Mouse (Mus musculus): ENCODE measurements around the gene Nucb2. TPM values are rescaled to one million over a fixed set of nuclear protein-coding genes. Genes with fewer than 3 reads are reported as not detected.

The Nucb2 gene
- 1 to 10 TPM; 8.1 to 8.9 TPM for total RNA-seq (2021)

DNA sequence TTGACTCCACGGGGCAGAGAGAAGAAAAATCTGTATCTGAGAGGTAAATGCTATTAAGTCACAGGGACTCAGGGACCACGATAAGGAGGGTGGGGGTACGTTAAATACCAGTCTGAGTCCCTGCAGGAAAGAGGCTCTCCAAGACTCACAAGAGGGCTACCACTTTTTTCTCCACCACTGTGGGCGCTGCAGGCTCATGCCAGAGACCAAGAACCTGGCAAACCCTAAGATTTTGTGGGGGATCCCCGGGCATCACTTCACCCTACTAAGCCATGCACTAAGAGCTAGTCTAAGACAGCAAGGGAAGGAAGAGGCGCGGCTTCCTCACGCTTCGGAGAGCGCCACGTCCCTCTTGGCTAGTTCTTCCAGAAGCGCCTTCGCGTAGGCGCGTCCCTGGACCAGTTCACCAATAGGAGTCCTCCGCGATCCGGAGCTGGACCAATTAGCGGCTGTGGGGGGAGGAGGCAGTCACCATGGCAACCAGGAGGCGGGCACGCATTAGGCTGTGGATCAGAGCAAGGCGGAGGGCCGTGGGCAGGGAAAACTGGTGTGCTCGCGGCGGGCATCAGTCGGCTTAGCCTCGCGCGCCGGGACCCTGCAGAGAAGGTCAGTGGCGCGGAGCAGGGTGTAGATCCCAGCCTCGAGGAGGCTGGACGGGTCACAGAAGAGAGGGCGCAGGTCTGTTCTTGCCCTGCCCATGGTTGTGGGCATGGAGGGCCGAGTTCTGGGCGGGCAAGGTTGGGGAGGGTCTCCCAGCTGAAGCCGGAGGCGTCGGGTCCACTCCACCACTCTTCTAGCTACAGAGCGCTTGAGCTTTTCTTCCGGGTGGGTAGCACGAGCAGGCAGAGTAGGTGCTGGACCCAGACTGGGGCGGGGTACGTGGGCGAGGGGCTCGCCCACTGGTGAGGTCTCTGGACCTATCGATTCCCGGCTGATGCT is at the start of gene Nucb2:
Gene Nucb2, plus strand, starts transcription at position 491 of the 939 bp plus-strand sequence.
- intact Hi-C loops (cut with DNase I) = loop anchor here (5.0 kb wide), 1 partner anchor 47 kb away; no protein-coding TSS in a partner anchor
- peak; percentile 98 for DNase-seq (ENCODE audit: low spot score)

DNA sequence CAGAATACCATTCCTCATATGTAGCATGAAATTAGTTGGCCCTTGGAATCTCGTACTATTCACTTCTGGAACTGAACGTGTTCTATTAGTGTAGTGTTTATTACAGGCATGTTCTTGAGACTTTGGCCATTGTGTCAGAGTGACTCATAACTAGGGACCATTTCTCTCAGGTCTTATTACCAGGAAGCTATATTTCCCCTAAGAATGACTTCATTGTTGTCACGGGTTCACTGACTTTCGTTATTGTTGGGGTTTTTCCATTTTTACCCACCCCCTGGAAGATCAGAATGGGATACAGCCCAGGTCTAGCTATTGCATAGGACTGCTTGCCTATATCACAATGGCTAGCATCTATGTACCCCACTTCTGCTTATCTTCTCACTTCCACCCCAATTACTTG is 47.2 kb upstream of the Nucb2 start:
- DNase-seq (ENCODE audit: low spot score) = no peak
- intact Hi-C loops (cut with DNase I) = loop anchor here (5.0 kb wide), 1 partner anchor 45 kb away; the partner anchor contains the start of gene Nucb2

DNA sequence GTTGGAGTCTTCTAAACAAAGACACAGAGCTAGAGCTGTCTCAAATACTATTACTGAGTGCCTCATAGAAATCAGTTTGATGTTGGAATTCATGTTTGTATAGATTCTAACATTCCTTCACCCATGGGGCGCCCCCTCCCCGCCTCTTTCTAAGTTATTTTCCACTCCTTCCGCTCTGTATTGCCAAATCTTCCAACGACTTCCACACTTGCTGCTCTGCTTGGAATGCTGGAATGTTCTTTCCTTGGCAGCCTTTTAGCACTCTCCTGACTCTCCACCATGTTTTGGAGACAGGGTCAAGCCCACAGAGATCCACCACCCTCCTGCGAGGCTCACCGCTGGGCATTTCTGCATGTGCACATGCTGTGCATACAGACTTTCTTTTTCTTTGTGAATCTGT is 46.8 kb upstream of the Nucb2 start:
- no peak for DNase-seq (ENCODE audit: low spot score)
- intact Hi-C loops (cut with DNase I) = loop anchor here (5.0 kb wide), 1 partner anchor 45 kb away; the partner anchor contains the start of gene Nucb2

DNA sequence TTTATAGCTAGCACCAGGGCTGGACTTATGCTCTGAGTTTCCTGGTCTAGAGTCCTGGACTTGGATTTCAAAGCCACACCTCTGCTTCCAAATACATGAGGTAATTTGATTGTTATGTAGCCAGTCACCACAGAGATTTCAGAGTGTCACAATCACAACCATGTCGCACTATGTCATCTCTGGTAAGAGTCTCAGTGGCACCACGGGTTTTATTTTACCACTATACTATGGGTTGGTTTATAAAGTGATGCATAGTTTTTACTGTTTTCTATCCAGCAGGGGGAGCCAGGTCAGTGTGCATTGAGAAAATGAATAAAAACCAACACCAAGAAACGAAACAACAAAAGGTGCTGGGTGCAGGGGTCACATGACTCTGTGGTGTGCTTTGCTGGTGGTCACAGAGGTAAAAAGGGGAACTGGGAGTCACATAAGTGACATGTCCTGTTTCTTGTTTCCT is 45.2 kb upstream of the Nucb2 start:
- intact Hi-C loops (cut with DNase I) = loop anchor here (1.0 to 5.0 kb wide), 2 partner anchors 43 to 149 kb away; partner anchors contain the start of gene Nucb2

DNA sequence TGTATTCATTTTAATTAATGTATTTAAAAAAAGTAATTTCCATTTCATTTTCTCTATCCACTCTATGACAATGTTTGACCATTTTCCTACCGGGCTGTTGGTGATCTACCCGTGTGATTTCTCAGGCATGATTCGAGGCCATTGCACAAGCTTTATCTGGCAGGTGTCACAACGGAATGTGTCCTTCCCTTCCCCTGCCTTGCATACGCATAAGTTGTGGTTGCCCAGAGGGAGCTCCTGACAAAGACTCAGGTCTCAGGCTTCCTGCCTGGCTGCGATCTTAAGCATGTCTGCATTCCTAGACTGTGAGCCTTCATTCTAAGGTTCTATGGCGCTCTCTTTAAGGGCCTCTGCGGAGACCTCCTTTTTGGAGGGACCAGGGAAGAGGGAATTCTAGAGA is 42.1 kb upstream of the Nucb2 start:
- no peak for DNase-seq (ENCODE audit: low spot score)
- intact Hi-C loops (cut with DNase I) = loop anchor here (5.0 kb wide), 1 partner anchor 50 kb away; no protein-coding TSS in a partner anchor

More for the DNA sequence above, 45.2 kb upstream of the Nucb2 start:
- no peak for DNase-seq (ENCODE audit: low spot score)

DNA sequence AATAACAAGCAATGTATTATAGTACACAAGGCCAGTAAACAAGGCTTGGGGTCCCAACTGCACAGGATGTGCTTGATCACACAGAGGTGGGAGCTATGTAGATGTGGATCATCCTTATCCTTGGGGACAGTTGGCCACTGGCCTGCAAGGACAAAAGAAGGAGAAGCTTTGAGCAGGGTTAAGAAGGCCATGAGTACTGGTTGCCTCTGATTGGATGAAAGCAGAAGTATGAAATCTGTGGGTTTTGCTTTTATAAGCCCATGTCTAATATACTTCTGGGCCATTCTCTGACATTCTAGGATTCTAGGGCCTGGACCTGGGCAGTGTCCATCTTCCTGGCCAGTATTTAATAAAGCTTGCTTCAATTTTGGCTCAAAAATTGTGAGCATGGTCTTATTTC is 28.3 kb upstream of the Nucb2 start:
- intact Hi-C loops (cut with DNase I) = no loop called here
- no peak for DNase-seq (ENCODE audit: low spot score)

DNA sequence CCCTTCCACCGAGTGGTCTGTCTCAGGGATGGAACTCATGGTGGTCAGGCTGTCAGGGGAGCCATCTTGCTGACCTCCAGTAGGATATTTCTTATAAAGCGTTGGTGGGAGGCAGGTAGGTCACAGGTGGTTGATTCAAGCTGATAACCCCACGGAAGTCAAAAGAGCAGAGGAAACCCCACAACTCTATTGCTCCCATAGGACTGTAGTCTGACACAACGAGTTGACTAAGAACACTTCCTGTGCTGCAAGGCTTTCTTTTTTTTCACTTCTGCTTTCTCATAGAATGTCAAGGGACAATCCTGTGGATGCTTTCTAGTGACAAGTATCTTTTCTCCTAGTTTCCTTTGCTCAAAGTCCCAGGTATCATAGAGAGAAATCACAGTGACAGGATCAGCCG is 27.9 kb upstream of the Nucb2 start:
- intact Hi-C loops (cut with DNase I) = no loop called here
- DNase-seq (ENCODE audit: low spot score) = no peak

DNA sequence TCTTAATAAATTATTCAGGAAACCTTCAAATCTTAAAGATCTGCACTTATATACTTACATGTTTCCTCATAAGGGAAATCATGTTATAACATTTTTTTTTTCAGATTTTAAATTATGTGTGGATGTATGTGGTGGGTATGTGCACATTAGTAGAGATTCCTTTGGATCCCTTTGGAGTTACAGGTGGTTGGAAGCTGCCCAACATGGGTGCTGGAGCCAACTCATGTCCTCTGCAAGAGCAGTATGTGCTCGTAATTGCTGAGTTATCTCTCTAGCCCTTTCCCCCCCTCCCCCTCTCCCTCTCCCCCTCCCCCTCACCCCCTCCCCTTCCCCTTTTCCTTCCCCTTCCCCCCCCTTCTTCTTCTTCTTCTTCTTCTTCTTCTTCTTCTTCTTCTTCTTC is 21.1 kb upstream of the Nucb2 start:
- intact Hi-C loops (cut with DNase I) = no loop called here
- no peak for DNase-seq (ENCODE audit: low spot score)

DNA sequence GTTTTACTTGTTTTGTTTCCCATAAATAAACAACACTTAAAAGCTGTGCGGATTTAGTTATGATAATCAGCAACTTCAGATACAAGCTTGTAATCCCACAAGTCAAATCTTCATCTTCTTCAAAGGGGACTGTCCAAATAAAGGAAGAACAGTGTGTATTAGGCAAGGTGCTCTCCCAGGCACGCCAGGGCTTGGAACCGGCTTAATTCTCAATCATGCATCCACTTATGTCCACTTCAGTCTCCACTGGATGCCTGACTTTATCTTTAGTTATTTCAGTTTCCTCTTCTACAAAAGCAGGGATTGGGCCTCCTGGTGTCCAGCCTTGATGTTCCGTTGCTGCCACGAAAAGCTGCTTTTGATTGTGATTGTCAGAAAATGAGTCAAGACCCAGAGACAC is 20.4 kb upstream of the Nucb2 start:
- no peak for DNase-seq (ENCODE audit: low spot score)
- intact Hi-C loops (cut with DNase I) = no loop called here

DNA sequence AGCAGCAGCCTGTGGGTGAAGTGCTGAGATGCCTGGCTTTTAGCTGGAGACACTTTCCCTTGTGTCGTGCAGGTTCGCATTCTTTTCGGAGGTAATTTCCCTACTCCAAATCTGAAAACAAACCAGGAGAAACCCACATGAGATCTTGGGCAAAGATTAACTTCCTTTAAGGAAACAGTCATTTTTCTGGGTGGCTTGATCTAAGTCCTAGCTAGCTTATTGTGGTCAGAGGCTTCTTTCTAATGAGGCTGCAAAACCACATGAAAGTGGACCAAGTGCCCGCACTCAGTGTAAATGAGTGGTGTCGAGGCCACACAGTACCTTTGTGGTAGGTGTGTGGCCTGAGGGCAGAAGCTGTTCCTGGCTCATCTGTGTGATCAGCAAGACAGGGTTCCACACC is 20.0 kb upstream of the Nucb2 start:
- no peak for DNase-seq (ENCODE audit: low spot score)
- intact Hi-C loops (cut with DNase I) = no loop called here

DNA sequence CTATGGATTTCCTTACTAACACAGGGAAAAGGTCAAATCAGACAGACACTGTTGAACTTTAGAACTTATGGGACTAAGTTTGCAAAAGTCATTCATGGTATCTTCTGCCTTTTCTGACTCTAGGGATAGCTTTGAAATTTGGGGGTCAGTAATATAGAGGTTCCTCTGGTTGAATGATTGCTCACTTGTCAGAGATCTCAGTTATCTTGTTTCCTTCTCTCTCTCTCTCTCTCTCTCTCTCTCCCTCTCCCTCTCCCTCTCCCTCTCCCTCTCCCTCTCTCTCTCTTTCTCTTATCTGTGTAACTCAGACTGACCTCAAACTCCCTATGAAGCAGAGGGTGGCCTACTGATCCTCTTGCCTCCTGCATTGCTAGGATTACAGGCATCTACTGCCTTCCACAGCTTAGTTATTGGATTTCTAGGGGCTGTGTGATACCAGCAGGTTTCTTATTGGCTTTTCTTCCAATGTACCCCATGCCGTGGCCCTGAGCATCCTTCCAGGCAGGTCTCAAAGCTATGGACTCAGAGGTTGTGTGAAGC is 19.0 kb upstream of the Nucb2 start:
- no peak for DNase-seq (ENCODE audit: low spot score)
- intact Hi-C loops (cut with DNase I) = no loop called here

DNA sequence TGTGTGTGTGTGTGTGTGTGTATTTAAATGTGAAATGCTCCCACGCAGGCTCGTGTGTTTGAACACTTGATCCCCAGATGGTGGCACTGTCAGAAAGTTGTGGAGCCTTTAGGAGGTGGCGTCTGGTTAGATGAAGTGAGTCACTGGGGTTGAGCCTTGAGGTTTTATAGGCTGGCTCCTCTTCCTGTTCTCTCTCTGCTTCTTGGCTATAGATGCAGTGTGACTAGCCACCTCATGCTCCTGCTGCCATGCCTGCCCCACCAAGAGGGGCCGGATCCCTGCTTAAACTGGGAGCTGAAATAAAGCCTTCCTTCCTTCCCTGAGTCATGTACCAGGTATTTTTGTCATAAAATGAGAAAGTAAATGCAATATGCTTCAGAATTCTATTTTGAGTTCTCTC is 13.1 kb upstream of the Nucb2 start:
- no peak for DNase-seq (ENCODE audit: low spot score)
- intact Hi-C loops (cut with DNase I) = no loop called here

DNA sequence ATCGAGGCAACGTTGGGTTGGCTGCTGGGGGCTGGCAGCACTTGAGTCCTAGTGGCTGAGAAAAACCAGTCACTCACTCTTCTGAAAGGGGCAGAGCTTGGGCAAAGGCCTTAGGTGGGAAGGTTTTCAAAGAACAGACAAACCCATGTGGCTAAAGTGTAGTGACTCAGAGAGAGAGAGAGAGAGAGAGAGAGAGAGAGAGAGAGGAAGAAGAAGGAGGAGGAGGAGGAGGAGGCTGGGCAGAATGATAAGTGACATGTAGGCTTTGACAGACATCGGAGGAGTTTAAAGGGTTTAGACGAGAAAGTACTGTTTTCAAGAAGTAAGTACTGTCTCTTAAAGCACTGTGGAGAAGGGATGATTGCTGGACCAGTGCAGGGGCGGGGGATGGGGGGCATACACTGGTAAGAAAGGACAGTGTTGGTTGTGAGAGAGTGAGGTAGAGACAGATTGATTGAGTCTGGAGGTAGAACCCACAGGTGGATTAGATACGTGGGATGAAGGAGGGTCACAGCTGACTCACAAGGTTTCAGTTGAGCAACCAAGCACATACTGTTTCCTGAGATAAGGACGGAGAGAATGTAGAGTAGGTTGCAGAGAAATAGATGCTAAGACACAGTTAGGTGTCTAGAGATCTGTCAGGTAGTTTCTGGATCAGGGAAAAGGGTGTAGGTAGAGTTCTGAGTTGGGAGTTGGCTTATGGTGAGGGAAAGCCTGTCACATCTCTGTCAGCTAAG is 10.7 kb upstream of the Nucb2 start:
- no peak for DNase-seq (ENCODE audit: low spot score)
- intact Hi-C loops (cut with DNase I) = no loop called here

DNA sequence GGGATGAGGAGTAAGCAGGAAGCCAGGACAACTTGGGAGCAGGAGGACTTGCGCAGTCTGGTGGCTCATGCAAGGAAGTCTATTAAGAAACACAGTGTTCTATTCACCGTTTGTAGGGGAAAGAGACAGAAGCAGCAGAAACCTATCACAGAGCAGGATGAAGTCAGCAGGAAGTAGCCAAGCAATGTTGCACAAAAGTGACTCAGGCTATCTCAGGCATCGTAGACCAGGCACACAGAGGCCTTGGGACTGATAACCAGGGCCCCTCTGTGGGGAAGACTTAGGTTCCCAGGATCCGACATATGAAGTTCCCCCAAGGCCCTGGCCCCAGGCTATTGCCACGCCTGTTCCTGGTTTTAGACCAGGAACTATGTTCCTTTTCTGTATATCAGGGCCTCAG is 9.6 kb upstream of the Nucb2 start:
- no peak for DNase-seq (ENCODE audit: low spot score)
- intact Hi-C loops (cut with DNase I) = no loop called here

DNA sequence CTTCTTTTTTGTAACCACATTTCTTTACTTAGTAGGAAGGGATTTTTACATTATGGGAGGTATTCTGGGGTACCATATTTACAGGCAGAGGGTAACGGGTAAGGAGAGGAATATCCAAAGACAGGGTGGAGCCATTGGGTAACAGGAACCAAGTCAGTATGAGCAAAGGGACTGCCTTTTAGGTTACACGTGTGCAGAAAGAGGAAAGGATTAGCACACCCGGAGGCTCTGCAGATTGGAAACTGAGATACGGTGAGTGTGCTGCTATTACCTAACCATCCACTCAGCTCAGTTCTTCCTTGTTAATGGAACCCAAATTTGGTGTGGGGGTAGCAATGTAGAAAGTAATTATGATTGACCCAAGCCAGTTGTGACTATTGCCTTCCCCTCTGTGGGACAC is 7.4 kb upstream of the Nucb2 start:
- no peak for DNase-seq (ENCODE audit: low spot score)
- intact Hi-C loops (cut with DNase I) = no loop called here

DNA sequence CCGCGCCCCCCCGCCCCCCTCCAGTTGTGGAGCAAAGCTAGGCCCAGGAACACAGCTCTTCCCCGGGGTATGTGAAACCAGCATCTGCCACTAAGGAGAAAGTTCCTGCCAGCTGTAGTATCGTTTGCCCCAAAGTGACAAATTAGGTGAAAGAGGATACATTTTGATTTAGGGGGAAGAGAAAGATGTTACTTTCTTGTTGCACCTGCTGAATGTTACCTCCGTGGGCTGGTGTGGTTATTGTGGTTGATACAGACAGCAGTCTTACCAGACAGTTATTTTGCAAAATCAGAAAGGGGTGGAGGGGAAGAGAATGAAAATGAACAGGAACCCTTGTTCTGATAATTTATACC is 625 bp downstream of the Nucb2 start:
- intact Hi-C loops (cut with DNase I) = loop anchor here (5.0 kb wide), 1 partner anchor 47 kb away; no protein-coding TSS in a partner anchor
- no peak for DNase-seq (ENCODE audit: low spot score)

DNA sequence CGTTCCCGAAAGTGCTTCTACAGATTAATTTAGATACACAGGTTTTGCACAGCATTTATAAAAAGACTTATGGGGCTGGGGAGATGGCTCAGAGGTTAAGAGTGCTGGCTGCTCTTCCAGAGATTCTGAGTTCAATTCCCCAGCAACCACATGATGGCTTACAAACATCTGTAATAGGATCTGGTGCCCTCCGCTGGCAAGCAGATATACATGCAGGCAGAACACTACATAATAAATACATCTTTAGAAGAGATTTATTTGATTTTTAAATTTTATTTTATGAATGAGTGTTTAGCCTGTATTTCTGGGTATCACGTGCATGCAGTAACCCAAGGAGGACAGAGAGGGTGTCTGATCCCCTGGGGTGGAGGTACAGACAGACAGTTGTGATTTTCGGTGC is 9.9 kb downstream of the Nucb2 start:
- no peak for DNase-seq (ENCODE audit: low spot score)

DNA sequence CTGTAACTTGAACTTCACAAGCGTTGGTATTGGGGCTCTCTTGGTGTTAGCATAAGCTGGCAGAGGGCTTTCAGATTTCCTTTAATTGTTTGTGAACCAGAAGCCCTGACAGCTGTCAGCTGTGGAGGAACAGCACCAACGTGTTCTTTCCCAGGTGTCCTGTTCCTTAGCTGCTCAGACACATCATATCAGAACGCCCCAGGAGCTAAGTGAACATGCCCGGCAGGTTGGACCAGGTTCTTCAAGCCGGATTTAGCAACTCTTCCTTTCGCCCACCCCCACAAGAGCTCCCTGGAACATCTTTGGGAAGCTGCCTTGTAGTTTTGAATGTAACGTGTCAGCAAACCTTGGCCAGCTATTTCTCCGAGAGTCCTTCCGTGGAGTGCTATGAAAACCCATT is 10.4 kb downstream of the Nucb2 start:
- DNase-seq (ENCODE audit: low spot score) = no peak
- intact Hi-C loops (cut with DNase I) = loop anchor here (5.0 kb wide), 1 partner anchor 52 kb away; no protein-coding TSS in a partner anchor

More for the DNA sequence above, 9.9 kb downstream of the Nucb2 start:
- intact Hi-C loops (cut with DNase I) = loop anchor here (5.0 kb wide), 1 partner anchor 52 kb away; no protein-coding TSS in a partner anchor

DNA sequence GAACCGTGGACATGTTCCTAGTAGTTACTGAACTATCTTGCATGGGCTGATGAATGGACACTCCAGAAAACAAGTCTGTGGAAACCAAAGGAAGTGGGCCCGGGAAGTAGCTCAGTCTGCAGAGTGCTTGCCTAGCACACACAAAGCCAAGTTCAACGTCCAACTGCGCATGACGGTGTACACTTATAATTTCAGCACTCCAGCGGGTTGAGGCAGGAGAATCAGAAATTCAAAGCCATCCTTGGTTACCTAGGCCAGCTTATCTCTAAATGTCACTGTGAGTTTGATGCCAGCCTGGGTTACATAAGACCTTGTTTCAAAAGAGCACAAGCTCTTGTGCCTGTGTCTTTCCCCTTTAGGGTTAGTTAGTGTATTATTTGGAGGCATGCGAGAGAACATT is 10.9 kb downstream of the Nucb2 start:
- no peak for DNase-seq (ENCODE audit: low spot score)
- intact Hi-C loops (cut with DNase I) = no loop called here

DNA sequence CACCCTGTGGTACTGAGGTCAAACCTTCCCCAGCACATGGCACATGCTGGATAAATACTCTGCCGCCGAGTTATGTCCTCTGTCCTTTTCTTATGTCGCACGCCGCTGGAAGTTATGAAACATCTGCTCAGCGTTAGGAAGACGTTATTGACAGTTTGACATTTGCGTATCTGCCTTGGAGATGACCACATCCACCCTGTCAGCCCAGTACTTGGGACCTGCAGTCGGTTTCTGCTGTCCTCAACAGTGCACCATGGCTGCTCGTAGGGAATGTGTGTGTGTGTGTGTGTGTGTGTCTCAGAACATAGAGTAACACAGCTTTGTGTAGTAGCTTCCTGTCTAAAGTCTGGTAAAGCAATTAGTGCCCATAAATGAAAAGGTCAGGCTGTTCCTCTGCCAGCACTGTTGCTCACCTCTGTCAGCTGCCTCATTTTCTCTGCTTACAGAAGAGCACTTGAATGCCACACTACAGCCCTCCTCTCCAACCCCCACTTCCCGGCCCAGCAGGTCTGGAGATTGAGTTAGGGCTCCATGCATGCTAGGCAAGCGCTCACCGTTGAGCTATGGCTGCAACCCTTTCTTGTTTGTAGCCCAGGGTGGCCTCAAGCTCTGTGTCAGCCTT is 11.5 kb downstream of the Nucb2 start:
- intact Hi-C loops (cut with DNase I) = no loop called here
- DNase-seq (ENCODE audit: low spot score) = no peak

All from heart, postnatal 25 days (tissue).